Mouse (Mus musculus) gastrocnemius, adult 18-20 months (tissue): ENCODE measurements around the gene 8030474K03Rik. TPM values are rescaled to one million over a fixed set of nuclear protein-coding genes. Genes with fewer than 3 reads are reported as not detected.
"Not testable (repeated sequence)": the region's sequence is repeated elsewhere in the genome, so short reads cannot be mapped to it uniquely, and the experiment has no call there.

Source experiments
- DNase-seq: peaks from one replicate; pipeline ENCODE4 v3.0.0; 2021; ENCODE audit warnings: low spot score
- long read RNA-seq, 2 experiments: library from polyadenylated mRNA; stranded (forward); transcript quantifications; one replicate each; pipeline ENCODE4 v2.0.0; 2021
- total RNA-seq, 2 experiments: library from RNA; stranded (reverse); gene quantifications; 2 replicates each; pipeline ENCODE4 v1.2.3; 2021

Gene 8030474K03Rik
- not detected for total RNA-seq
- long read RNA-seq, experiment 1 = 0 reads
- long read RNA-seq, experiment 2 = 0 reads

DNA sequence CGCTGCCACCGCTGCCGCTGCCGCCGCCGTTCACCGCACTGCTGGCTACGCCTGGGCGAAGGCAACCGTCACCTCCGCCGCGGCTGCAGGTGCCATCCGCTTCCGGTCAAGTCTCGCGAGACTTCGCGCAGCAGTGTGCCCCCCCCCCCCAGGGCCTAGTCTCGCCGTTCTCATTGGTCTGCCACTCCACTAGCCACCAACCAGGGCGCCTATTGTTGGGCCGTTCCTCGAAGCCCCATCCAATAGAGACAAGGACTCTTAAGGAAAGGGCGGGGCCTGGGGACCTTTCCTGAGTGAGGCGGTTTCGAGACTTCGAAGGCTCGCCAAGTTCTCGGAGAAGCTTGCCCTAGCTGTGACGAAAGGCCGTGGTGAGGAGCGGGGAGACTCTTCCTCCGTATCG lies at the start of gene 8030474K03Rik, which contains the start of gene Gm4779:
TSS of gene 8030474K03Rik (plus strand) at position 315 of the 400 bp plus-strand sequence.
TSS of gene Gm4779 (minus strand) at position 82 of the 400 bp plus-strand sequence.
- no peak for DNase-seq

DNA sequence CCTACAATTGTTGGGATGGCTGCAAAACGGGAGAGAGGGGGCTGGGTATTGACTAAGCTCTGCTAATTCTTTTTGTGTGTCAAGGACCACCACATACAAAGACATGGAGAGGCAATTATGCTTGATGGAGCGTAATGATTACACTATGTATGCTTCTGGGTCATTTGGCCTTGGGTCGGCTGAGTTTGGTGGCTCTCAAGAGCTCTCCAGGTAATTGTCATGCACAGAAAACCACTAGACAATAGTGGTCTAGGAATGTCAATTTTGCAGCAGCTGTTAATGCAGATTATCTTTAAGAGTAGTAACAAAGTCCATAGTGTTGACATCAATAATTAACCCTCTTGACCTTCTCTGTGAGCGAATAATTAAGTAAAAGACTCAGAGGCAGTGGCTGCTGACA lies 44.3 kb upstream of the 8030474K03Rik start:
- DNase-seq = no peak

DNA sequence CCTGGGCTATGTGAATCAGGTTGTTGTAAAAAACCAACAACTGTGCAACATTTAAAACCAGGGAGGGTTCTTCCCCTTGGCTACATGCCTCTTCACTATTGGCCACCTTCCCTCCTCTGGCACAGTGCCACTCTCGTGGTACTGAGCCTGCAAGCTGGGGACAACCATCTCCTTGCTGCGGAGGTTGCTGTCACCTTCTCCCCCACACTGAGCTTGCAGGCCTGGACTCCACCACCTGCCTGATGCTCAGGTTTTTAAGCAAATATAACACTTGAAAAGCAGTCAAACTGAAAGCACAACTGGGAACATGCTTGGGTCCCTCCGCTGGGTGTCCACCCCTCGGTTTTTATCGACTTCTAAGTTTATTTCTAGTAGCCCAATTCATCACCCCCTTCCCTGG lies 40.0 kb upstream of the 8030474K03Rik start:
- no peak for DNase-seq

DNA sequence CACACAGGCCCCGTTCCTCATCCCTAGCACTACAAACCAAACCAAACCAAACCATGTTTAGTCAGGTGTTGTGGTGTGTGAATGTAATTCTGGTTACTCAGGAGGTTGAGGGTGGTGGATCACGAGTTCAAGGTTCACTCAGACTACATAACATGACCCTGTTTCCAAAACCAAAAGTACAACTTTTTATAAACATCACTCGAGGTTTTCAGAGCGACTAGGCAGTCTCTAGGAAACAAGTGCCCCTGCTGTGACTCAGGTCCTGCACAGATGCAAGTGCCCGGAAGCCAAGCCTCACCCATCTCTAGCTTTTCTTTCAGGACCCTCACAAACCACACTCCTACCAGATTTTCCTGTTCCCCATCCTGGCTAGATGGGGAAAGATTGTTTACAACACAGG lies 29.8 kb upstream of the 8030474K03Rik start:
- no peak for DNase-seq

DNA sequence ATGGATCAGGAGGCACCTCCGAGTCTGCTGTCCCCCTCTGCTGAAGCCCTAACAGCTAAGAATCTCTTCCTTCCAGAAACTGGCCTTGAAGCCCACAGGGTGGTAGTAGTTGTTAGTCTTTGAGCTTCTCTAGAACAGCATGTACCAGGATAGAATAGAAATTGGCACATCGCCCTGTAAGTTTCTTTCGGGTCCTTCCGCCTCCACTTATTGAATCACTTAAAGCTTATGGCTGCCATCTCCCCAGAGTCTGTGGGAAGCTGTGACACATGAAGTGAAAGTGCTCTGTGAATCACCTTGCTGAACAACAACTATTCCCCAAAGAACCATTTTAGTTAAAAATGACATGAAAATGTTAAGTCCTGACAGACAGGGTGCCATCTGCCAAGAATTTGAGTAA lies 29.3 kb upstream of the 8030474K03Rik start:
- no peak for DNase-seq

DNA sequence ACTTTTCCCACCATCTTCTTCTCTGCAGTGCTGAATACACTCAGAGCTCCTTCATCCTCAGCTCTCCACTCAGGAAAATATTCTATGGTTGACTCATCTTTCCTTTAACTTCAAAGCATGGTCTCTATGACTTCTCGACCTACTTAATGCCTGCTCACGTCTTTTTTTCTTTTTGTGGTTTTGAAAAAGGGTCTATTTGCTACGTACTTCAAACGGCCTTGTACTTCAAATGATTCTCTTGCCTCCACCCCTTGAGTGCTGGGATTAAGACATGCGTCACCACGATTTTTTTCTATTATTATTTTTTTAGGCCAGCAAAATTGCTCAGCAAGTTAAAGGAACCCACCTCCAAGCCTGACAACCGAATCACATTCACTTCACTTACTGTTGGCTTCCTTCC lies 27.2 kb upstream of the 8030474K03Rik start:
- DNase-seq = no peak

DNA sequence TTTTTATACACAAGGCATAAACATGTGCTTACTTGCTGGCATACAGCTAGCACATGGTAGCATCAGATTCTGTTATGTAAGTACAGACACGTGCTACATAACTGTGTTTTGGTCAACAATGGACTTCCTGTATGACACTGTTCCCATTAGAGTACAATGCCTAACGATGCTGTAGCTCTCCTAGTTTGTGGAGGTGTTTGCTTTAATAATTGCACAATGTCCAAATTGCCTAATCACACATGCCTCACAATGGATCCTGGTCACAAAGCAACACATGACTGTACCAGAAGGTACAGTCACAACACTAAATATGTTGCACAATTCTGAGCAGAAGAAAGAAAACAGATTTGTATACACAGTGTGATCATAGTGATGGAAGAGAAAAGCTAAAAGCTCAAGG lies 25.0 kb upstream of the 8030474K03Rik start:
- DNase-seq = no peak

DNA sequence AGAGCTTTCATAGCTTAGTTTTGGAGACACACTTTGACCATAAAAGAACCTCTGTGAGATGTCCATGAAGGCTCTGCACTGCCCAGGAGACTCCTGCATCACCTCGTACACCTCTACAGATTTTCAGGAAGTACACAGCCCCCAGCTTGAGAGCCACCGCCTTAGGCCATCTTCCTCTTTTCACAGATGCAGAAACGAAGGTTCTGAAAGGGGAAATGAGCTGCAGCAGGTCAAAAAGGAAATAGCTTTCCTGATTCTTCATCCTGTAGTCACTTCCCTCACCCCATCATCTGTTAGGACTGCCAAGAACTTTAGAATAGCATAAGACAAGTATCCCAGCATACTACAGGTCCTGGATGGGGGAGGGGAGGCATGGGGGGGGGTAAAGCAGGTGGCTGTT lies 24.1 kb upstream of the 8030474K03Rik start:
- no peak for DNase-seq

DNA sequence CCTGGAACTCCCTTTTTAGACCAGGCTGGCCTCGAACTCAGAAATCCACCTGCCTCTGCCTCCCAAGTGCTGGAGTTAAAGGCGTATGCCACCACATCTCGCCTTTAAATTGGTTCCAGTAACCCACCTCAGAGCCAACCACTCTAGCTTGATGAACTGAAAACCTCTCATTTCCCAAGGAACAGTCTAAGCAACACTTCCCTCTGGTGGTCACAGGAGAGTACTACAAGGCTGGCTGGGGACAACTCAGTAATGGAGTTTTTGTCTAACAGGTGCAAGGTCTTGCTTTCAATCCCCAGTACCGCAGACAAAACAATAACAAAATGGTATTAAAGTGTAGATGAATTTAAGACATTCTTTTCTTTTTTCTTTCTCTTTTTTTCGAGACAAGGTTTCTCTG lies 22.4 kb upstream of the 8030474K03Rik start:
- DNase-seq = peak; percentile 34

DNA sequence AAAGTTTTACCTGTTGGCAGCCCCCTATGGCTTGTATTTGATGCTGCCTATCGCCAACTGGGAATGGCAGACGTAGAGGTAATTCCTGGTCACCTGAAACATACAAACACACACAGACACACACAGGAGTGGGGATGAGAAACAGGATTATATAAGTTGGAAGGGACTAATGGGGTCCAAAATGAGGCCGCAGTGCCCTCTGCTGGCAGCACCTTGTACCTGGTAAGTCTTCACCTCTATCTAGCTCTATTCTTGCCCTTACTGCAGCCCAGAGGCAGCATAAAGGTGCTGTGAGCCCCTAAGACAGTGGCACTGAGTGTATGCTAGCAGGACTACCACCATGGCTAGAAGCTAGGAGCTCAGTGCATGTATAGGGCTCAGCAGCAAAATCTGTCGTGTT lies 2.9 kb upstream of the 8030474K03Rik start:
- peak; percentile 11 for DNase-seq

DNA sequence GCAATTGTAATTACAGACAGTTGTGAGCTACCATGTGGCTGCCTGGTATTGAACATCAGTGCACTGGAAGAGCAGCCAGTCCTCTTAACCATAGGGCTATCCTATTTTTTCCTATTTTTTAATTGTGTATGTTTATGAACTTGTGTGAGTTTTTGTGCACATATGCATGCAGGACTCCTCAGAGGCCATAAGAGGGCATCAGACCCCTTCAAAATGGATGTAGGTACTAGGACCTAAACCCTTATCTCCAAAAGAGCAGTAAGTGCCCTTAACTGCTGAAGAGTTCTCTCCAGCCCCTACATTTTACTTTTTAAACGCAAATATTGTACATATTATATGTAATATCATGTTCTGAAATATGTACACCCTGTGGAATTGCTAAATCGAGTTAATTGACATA lies 11.1 kb downstream of the 8030474K03Rik start:
- peak; percentile 2 for DNase-seq

DNA sequence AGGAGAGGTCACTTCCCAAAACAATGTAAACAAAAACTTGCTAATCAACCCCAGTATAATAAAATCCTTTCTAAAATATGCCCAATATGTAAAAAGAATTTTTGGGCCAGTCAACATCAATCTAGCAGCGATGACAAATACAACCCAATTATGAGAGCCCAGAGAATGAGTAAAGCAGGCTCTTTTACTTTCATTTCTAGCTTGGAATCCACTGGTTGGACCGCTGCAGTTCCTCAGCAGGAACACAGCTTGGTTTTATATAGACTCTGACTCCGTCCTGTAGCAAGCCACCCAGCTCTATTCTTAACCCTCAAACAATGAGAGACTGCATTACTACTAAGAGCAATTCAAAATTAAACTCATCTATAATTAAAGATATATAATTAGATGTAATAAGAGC lies 17.3 kb downstream of the 8030474K03Rik start:
- DNase-seq = no peak

DNA sequence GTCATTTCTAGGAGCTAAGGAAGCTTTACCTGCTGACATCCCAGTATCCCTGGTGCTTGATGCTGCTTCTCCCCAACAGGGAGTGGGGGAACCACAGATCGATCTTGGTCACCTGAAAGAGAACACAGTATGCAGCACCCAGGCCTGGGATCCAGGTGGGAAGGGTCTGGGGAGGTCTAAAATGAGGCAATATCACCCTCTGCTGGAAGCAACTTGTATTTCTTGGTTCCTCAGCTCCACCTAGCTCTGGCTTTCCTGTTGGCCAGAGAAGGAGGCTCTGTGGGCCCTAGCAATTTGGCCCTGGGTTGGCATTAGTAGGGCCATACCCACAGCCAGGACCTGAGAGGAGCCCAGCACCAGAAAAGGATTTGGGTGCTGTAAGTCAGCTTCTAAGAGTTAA lies 24.7 kb downstream of the 8030474K03Rik start:
- DNase-seq = no peak

DNA sequence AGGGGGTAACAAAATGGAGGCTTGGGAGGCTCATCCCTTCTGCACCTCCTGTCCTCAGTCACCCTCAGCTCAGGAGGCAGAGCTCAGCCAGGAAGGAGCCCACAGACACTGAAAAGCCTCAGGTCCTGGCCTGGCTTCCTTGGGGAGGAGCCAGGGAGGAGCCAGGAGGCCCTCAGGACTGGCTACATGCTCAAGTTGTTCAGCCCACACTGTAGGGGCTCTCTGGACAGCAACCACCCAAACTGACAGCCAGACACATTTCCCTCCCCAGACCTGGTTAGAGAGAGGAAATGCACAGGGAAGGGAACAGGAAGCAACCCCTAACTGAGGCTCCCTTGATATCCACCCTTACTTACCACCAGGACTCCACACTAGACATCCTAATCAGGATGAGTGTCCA lies 25.5 kb downstream of the 8030474K03Rik start:
- not testable (repeated sequence) for DNase-seq

DNA sequence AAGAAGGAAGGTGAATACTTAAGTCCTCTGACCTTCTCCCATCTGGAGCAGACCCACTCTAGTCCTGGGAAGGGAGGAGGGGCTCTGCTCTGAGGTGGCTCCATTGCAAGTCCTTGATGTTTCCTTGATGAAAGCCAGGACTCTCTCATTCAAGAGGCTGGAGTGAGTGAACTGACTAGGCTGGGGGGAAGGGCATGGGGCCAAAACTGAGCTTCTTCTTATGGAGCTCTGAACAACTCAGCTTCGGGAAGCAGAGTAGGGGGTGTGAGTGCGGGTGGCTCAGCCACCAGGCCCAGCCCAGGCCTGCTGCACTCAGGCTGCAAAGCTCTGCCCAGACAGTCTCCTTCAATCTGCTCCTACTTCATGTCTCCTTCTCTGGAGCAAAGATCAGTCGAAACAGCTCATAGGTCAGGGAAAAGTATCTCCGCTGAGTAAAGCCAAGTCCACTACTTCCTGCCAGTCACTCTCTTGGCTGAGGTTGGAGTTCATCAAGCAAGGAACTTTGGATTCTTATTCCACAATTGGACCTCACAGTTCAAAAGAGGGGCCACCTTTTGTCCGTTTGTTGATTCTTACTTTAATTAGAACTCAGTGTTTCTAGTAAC lies 52.8 kb downstream of the 8030474K03Rik start:
- no peak for DNase-seq

Other genes starting within 250 kb of the 8030474K03Rik start
- 10 to 100 TPM; 64.7 to 74.0 TPM for gene Ogt, start 154.6 kb upstream of the 8030474K03Rik start, total RNA-seq
- under 1 TPM in 1 of 2 experiments, not detected in 1; 0.12 TPM for gene Cxcr3, start 60.4 kb upstream of the 8030474K03Rik start, total RNA-seq
- gene Gm4779, start 233 bp upstream of the 8030474K03Rik start, total RNA-seq = not detected
- gene Nhsl2, start 54.7 kb downstream of the 8030474K03Rik start, total RNA-seq = 1 to 10 TPM; 1.4 to 2.8 TPM